Mouse (Mus musculus): ENCODE results near the gene Mob3a.
A peak's percentile ranks its signal among the peaks of the same experiment; 100 is the strongest.

GRCm38 (mm10) chr10:80661149-80661548, 40.6 kb downstream of the Mob3a start:
- peak; percentile 73 for TF ChIP-seq CTCF (conservative IDR thresholded peaks at IDR 0.05; ENCODE audit: insufficient read depth, insufficient read length, low read depth, low read length)
- no peak for TF ChIP-seq POLR2A (IDR thresholded peaks at IDR 0.05; ENCODE audit: low read depth, low read length)
